Mouse (Mus musculus) cerebellum, postnatal 25 days (tissue): ENCODE results near the gene Cux1.
"Not testable (repeated sequence)": the region's sequence is repeated elsewhere in the genome, so short reads cannot be mapped to it uniquely, and the experiment has no call there.

ENCODE experiments used
- DNase-seq, 2 experiments: peaks; one replicate each; pipeline ENCODE4 v3.0.0; 2021; ENCODE audit warnings: mixed read lengths in 2 of 2

The Cux1 gene

DNA sequence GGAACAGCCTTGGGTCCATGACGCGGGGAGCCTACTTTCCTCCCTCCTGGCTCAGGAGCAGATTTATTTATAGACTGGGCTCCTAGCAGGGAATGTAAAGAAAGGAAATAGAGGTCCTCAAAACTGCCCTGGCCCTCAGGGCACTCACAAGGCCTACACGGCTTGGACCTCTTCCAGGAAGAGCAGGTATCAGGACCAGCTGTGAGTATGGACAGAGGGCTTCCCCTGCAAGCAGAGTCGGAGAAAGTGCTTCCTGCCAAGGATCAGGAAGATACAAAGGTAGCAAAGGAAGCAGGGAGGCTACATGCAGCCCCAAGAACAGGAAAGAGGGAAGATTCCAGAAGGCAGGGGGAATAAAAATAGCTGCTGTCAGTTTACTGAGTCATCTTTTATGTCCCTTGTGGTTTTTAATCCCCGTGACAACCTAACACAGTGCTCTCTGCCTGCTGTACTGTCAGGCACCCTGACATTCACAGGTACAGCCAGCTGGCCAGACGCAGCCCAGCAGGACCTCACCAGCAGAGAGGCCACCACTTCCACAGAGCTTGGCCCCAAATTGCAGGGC, 66.9 kb downstream of the Cux1 start:
- DNase-seq, result peak; percentile 71

DNA sequence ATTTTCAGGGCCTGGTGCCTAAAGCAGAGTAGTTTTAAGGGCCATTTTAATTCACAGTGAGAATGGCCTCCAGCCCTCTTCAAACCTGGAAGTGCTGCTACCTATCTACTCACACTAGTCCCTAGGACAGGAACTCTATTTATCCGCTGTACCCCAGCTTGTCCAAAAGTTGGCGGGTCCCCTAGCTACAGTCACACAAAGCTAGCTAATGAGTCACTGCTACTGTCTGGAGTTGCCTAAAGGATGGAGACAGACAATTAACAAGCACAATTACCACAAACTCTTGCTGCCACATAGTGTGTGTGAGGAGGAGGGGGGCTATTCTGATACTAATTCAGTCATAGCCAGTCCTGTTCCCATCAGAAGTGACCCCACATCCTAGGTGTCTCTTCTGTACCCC, 68.0 kb downstream of the Cux1 start:
- DNase-seq, result no peak

DNA sequence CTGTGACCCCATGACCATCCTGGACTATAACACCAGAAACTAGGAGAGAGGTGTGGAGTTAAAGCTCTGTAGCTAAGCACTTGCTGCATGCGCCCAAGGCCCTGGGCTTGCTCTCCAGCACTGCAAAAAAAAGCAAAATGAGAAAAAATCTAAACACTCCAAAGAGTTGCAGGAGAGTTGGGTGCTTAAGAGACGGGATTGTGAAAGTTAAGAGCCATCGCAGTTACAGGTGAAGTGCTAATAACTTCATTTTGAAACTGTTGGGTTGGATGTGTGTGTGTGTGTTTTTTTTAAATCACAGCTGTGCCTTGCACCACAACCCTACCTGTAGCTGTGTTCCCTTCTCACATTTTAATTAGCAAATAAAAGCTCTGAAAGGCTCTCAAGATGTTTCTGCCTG, 68.5 kb downstream of the Cux1 start:
- DNase-seq, result no peak

DNA sequence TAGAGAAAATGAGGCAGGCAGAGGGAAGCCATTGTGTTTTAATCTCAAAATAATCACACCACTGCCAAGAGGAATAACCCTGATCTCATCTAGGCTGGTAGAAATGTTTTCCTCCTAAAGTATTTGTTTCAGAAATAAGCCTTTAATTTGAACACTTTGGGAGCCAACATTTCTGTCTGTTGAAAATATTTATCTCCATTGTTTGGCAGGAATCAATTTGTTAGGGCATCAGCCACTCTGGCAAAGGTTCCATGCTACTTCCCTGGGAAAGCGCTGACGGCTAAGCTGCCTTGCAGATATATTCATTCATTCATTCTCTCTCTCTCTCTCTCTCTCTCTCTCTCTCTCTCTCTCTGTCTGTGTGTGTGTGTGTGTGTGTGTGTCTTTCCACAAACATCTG, 70.0 kb downstream of the Cux1 start:
- no peak for DNase-seq

DNA sequence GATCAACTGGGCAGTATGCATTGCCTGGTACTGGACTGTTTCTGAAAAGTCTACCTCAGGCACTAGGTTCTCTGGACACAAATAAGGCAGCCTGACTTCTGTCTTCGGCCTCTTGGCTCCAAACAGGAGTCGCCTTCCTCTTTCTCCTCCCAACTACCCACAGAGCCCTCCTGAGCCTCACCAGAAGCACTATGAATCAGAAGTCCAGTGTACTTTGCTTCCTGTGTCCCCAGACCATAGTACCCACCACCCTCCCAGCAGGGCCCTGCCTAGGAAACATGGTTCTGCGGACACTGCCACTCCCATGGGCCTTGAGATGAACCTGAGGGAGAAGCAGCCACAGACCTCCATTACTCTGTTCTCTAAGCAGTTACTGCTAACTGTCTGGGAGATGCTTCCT, 71.7 kb downstream of the Cux1 start:
- DNase-seq, result no peak

DNA sequence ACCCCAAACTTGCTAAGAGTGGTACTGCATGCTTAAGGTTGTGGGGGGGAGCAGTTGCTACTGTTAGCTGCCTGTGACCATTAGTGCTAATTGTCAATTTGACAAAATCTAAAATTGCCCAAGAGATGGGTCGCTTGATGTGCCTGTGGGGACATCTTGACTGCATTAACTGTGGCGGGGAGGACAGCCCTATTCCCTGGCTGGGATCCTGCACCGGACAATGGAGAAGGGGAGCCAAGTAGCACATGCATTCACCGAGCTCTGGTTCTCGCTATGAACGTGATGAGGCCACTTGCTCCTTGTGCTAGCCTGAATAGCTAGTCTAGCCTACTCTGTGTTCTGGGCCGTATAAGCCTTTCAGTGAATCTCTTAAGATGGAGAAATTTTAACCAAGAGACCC, 72.4 kb downstream of the Cux1 start:
- DNase-seq, result peak in 1 of 2 experiments; percentile 53

DNA sequence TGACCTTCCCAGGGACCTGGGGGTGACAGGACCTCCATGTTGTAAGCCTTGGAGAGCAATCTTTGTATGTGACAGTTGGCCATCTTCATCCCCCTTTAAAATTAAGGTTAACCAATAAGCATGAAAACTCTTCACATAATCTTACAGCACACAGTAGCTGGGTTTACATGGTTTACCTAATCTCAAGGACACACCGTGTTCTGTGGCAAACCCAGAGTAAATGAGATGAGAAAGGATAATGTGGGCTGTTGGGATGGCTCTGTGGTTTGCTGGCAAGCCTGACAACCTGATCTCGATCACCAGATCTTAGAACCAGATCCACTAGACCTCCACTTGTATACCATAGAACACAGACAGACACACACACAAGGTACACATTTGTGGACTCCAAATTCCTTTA, 73.0 kb downstream of the Cux1 start:
- no peak for DNase-seq

DNA sequence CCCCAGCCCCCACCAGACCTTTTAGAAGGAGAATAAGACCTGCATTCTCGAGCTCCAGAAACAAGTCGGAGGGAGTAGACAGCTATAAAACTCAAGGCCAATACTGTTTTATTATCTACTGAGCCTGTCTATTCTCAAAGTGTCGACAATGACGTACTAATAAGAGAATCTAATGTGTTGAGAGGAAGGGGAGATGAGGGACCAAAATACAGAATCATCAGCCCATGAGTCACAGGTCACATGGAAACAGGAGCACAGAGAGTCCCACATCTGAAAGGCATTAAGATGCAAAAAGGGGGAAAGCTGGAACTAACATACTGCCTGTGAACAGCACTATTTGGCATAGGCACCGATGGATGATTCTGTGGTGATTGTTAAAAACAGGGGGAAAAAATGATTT, 77.8 kb downstream of the Cux1 start:
- no peak for DNase-seq

DNA sequence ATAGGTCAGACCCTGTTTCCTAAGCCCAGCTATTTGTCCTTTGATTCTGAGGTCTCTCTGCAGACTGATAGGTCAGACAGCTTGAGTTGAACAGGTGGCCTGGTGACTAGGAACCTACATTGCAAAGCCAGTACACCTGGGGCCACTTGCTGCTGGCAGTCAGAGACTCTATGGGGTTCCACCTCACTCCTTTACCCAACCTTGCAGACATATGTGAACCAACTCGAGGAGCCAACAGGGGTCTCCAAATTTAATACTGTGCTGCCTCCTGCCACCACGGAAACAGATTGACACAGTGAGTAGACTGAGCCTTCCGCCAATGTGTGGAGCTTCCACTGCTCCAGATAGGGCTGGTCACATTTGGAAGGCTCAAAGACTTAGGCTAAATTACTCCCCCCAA, 78.6 kb downstream of the Cux1 start:
- DNase-seq, result peak; percentile 75 to 78

DNA sequence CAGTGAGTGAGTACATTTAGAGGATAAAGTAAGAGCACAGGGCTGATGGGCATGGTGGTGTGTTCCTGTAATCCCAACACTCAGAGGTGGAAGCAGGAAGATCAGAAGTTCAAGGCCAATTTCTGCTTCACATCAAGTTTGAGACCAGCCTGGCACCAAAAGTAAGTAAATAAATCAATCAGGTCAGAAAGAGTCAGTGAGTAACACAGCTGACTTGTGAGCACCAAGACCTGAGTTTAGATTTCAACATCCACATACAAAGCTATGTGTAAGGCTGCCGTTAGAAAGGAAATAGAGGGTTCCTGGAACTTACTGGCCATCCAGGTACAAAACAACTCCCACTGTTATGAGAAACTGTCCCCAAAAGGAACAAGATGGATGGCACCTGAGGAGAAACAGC, 79.1 kb downstream of the Cux1 start:
- no peak for DNase-seq

DNA sequence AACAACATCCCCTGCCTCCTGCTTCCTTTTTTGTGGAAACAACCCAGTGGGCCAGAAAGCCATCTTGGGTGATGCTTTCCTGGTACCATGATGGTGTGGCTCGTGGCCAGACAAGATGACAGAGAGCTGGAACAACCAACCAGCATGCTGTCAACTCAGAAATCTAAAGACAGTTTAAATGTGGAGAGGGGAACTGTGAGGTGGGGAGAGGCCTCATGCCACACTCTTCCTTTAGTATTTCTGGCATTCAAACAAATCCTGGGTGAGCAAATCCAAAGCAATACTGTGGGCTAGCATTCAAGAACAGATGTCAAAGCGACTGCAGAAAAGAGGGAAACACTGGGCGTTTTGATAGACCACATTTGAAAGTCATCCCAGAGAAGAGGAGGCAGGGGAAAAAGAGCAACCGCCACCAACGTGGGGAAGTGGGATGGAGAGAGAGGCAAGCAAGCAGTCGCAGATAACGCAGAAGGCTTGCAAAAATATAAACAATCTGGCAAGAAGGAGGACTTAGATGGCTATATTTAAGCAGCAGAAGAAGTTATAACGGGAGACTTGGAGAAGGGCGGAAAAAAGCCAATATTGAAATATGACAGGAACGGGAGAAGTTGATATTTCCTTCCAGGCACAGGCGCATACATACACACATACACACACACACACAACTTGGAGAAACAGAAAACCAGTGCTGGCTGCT, 79.7 kb downstream of the Cux1 start:
- peak; percentile 56 to 63 for DNase-seq

DNA sequence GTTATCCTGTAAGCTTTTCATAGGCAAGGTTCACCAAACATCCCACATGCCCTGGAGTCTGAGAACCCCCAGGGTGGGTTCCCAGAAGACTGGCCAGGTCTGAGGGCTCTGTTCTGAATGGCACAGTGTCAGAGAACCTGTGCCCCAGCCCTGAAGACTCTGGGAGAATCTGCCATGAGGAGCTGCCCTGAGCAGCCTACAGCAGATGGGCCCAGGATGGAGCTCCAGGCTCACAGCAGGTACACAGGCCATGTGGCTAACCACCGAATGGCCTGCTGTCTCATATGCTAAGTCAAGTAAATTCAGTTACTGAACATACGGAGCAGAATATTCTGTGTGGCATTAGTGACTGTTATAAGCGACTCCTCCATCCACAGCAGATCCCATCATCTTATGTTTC, 80.9 kb downstream of the Cux1 start:
- DNase-seq, result peak; percentile 91 to 92

DNA sequence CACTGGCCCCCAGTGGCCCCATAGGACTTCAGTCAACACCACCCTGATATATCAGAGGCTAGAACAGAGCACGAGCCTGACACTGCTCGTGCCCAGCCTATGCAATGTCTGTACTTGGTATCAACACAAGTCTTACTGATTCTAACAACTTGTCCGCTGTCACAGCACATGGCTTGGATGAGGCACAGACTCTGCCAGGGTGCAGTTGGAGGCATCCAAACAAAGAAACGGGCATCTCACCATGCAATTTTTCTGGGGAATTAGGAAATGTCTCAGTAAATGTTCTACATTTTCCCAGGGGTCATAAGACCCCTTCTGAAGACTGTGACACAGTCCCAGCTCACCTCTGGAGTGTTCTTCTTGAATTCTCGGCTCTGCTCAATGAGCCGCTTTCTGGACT, 81.9 kb downstream of the Cux1 start:
- DNase-seq, result peak in 1 of 2 experiments; percentile 50

DNA sequence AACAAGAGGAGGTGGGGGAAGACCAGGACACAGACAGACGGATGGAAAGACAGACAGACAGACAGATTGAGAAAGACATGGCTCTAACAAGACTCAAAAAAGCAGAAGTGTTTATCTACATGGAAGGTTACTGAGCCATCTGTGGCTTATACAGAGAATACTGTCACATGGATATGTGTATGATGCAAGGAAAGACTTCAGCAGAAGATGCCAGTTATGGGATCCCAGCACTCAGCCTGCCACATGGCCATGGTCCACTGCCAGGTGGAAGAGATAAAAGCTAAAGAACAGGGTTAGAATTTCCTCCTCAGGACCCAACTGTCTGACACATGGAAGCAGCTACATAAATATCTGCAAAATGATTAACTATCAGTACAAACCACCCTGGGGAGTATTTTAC, 84.9 kb downstream of the Cux1 start:
- peak; percentile 62 to 79 for DNase-seq

DNA sequence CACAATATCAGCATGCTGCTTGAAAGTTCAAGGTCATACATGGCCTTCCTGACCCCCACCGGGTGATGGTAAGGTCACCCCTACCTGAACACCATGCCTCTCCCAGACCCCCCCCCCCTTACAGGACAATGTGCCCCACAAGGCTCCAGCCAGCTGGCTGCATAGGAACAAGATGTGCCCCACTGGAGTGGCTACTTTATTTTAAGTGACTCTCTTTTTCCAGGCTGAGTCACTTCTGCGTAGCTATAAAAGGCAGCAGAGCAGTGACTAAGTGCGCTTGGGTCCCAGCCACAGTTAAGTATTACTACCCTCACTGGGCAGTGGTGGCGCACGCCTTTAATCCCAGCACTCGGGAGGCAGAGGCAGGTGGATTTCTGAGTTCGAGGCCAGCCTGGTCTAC, 86.7 kb downstream of the Cux1 start:
- DNase-seq, result no peak

DNA sequence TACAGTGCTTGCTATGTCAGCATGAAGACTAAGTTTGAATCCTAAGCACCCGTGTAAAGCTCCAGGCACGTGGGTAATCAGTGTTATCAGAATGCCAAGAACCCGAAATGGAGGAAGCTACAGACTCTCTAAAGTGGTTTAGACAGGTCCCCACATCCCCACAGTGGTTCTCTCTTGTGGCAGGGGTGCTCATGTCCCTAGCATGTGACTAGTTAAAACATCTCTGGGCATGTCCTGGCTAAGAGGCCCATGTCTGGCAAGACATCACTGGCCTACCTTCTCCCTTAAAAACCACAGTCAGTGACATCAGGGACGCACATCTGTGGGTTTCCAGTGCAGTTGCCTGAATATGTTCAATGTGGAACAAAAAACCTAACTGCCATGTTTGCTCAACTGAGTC, 87.5 kb downstream of the Cux1 start:
- DNase-seq, result no peak

DNA sequence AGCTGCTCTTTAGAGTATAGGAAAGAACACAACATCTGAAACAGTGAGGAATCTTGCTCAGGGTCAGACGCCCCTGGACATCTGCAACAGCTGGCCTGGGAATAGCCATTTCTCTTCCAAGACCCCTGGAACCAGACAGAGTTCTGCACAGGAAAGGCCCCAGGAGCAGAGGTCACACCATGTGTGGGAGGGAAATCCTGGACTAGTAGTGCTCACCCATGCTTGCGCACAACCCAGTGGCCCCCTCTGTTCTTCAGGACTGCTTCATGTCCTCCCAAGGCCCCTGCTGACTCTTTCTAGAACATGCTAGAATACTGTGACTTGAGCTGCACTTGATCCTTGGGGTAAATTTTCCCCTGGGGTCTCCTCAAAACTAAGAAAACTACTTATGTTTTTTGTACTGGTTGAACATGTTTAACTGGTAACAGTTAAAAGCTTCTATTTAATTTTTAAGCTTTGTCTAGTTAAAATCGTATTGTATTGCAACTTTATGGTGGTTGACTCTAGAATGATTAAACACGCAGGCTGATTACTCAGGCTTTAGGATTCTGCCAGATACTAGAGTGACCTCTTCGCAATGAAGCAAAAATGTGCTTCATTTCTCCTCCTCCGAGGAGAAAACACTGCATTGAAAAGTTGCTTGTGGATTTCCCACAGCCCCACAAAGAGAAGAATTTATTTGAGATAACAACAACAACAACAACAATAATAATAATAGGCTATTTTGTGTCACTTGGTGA, 88.1 kb downstream of the Cux1 start:
- no peak for DNase-seq

DNA sequence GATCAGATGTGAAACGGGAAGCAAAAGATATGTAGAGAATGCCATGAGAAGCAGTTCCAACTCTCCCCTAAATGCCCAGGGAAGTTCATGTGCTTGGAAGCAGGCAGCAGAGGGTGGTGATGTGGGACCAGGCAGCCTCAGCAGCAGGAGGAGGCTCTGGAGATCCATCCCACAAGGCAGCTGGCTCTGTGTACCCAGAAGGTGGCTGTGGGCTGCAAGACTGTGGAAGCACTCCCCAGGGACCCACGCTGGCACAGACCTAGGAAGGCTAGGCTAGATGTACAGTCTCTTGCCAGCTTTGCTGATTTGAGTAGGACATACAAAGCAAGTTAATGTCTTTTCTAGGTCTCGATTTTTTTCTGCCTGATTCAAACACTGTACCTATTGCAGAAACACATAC, 91.0 kb downstream of the Cux1 start:
- DNase-seq, result peak in 1 of 2 experiments; percentile 61

DNA sequence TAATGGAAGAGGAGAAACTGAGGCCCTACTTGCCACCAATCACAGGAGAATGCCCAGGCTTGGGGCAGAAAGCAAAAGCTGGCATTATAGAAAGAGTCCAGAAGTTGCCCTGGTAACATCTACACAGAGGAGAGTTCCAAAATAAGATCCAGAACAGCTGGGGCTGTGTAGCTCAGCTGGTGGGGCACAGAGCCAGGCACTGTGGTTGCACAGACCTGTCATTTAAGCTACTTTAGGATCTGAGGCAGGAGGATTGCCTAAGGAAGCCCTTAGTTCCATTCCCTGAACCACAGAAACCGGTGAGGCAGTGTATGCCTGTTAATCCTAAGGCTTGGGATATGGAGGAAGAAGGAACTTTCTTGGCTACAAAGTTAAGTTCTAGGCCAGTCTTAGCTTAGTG, 92.1 kb downstream of the Cux1 start:
- DNase-seq, result no peak

DNA sequence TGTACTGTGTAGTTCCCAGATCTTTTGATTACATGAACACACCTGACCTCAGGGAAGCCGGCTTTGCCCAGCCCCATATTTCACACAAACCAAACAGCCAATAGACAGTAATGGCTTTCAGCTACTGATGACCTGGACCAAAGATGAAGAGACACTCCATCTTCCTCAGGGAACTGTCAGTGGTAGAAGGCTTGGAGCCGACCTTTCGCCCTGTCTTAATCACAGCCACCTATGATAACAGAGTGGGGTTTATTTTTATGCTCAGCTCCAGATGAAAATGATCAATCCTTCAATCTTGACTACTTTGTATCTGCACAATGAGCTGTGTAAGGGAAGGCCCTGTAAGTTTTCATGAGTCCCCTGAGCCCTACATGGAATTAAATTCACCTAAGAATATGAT, 93.2 kb downstream of the Cux1 start:
- no peak for DNase-seq

DNA sequence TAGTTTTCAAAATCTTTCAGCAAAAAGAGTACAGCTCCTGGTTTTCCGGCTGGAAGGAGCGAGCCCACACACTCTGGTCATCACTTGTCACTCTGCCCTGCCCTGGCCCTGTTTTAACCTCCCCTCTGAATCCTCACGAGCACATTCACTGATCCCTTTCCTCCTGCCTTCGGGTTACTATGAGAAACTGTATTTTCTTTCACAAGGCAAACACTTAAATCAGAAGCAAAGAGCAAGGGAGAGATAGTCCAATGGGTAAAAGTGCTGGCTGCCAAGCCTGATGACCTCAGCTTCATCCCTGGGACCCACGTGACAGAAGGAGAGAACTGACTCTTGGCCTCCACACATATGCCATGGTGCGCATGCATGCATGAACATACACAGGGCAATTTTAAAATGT, 94.0 kb downstream of the Cux1 start:
- peak; percentile 41 to 49 for DNase-seq

DNA sequence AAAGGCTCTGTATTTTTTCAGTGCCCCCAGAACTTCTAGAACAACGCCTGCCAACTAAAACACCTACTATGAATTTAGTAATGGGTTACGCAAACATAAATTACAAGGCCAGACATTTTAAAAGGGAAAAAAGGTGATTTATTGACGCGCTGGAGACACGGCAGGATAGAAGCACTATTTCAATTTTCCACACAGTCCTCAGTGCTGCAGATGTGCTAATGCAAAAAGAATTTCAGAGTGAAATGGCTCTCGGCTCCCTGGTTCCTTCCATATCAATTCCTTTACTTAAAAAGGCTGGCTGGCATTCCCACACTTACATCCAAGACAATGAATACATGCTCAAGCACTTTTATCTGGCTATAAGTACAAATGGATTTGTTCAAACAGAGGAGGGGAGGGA, 94.4 kb downstream of the Cux1 start:
- no peak for DNase-seq

DNA sequence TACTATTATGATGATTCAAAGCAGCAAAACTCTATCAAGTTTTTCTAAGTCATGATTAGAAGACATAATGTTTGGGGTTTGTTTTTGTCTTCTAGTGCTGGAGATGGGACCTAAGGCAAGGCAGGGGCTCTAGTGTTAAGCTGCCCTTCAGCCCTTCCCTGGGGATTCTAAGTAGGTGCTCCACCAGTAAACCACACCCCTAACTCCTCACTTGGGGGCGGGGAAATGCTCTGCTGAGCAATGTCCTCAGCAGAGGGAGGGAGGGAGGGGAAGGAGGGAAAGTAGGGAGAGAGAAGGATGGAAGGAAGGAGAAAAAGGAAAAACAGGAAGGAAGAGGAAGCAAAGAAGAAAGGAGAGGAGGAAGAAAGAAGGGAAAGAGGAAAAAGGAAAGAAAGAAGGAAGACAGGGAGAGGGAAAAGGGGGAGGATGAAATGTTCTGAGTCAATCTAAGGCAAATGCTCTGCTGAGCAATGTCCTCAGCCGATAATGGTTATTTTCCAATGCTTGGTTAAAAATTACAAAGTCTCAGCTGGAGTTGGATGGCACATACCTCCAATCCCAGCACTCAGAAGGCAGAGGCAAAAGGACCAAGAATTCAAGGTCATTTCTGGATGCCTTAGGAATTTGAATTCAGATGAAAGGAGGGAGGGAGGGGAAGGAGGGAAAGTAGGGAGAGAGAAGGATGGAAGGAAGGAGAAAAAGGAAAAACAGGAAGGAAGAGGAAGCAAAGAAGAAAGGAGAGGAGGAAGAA, 96.1 kb downstream of the Cux1 start:
- not testable (repeated sequence) for DNase-seq

DNA sequence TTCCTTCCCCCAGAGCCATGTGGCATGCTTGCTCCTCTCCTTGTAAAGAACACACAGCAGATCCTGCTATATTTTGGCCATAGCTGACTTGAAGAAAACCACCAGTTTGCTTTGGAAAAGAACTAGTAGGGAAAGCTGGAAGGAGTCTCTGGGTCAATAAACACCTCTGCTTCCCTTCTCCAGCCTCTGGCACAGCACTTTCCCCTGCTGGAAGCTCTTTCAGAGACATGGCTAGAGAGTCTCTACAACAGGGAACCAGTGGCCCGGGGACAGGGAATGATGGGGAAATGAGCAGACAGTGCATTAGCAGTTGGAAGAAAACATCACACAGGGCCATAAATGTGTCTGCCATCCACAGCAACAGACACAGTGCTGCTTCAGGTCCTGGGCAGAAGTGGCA, 98.0 kb downstream of the Cux1 start:
- peak in 1 of 2 experiments; percentile 27 for DNase-seq
